Mouse (Mus musculus): ENCODE results near the gene Wdr91. TPM values are rescaled to one million over a fixed set of nuclear protein-coding genes. Genes with fewer than 3 reads are reported as not detected.

Gene Wdr91
- polyA plus RNA-seq, 1 experiment from 2014 or later = 7.2 TPM

GRCm38 (mm10) chr6:34943499-34943898 lies 32.8 kb upstream of the Wdr91 start:
- WGBS = 77% methylated on average over 5 of the region's 5 CpGs

GRCm38 (mm10) chr6:34942446-34942845 lies 31.8 kb upstream of the Wdr91 start:
- Histone ChIP-seq H3K9ac (ENCODE audit: low read depth, low read length) (no peak overlapping the region), H3K4me2 (ENCODE audit: low read depth, low read length) (no peak overlapping the region), H3K36me3 (ENCODE audit: control insufficient read depth, insufficient read depth, low read length) (no peaks in the 10 kb centered on the region), H3K9me3 (ENCODE audit: control insufficient read depth, low read length) (no peaks in the 10 kb centered on the region), H3K27ac (ENCODE audit: low read length) (no peak overlapping the region), H3K27me3 (replicated peaks; ENCODE audit: control insufficient read depth, insufficient read depth, low read length) (no peaks in the 10 kb centered on the region), H3K4me1 (ENCODE audit: control insufficient read depth, insufficient read depth, low read length) (no peaks in the 10 kb centered on the region; the same call in 1 of the 2 replicates), H3K4me3 (ENCODE audit: low read length) (no peak overlapping the region)
- ATAC-seq = no peak
- WGBS = 84% methylated on average over 9 of the region's 9 CpGs

More at GRCm38 (mm10) chr6:34943499-34943898, 32.8 kb upstream of the Wdr91 start:
- no peaks in the 10 kb centered on the region; the same call in 1 of the 2 replicates for H3K4me1 ChIP-seq (ENCODE audit: control insufficient read depth, insufficient read depth, low read length)
- H3K27ac ChIP-seq (ENCODE audit: low read length) = no peak overlapping the region
- H3K9me3 ChIP-seq (ENCODE audit: control insufficient read depth, low read length) = no peaks in the 10 kb centered on the region
- no peaks in the 10 kb centered on the region for H3K27me3 ChIP-seq (replicated peaks; ENCODE audit: control insufficient read depth, insufficient read depth, low read length)
- H3K9ac ChIP-seq (ENCODE audit: low read depth, low read length) = no peak overlapping the region
- no peak overlapping the region for H3K4me2 ChIP-seq (ENCODE audit: low read depth, low read length)
- no peak for ATAC-seq
- no peak overlapping the region for H3K4me3 ChIP-seq (ENCODE audit: low read length)
- no peaks in the 10 kb centered on the region for H3K36me3 ChIP-seq (ENCODE audit: control insufficient read depth, insufficient read depth, low read length)

- Histone ChIP-seq H3K4me3 (ENCODE audit: low read length) (no peak overlapping the region), H3K9ac (ENCODE audit: low read depth, low read length) (no peak overlapping the region), H3K4me2 (ENCODE audit: low read depth, low read length) (no peak overlapping the region), H3K27ac (ENCODE audit: low read length) (no peak overlapping the region), H3K9me3 (ENCODE audit: control insufficient read depth, low read length) (no peaks in the 10 kb centered on the region), H3K27me3 (replicated peaks; ENCODE audit: control insufficient read depth, insufficient read depth, low read length) (no peaks in the 10 kb centered on the region), H3K4me1 (ENCODE audit: control insufficient read depth, insufficient read depth, low read length) (no peaks in the 10 kb centered on the region; the same call in 1 of the 2 replicates), H3K36me3 (ENCODE audit: control insufficient read depth, insufficient read depth, low read length) (no peaks in the 10 kb centered on the region)
- ATAC-seq = no peak
- 58% methylated on average over 2 of the region's 2 CpGs for WGBS
These were observed 30.8 kb upstream of the Wdr91 start for GRCm38 (mm10) chr6:34941496-34941895.

- ATAC-seq = no peak
These were observed 28.8 kb upstream of the Wdr91 start for GRCm38 (mm10) chr6:34939451-34939850.

GRCm38 (mm10) chr6:34938929-34939325 lies 28.3 kb upstream of the Wdr91 start:
- Histone ChIP-seq H3K27me3 (replicated peaks; ENCODE audit: control insufficient read depth, insufficient read depth, low read length) (no peaks in the 10 kb centered on the region), H3K4me3 (ENCODE audit: low read length) (no peak overlapping the region), H3K9me3 (ENCODE audit: control insufficient read depth, low read length) (no peaks in the 10 kb centered on the region), H3K36me3 (ENCODE audit: control insufficient read depth, insufficient read depth, low read length) (no peaks in the 10 kb centered on the region), H3K9ac (ENCODE audit: low read depth, low read length) (no peak overlapping the region), H3K27ac (ENCODE audit: low read length) (no peak overlapping the region), H3K4me1 (ENCODE audit: control insufficient read depth, insufficient read depth, low read length) (no peaks in the 10 kb centered on the region; the same call in 1 of the 2 replicates), H3K4me2 (ENCODE audit: low read depth, low read length) (no peak overlapping the region)
- no peak for ATAC-seq
- 46% methylated on average over 4 of the region's 4 CpGs for WGBS

More at GRCm38 (mm10) chr6:34939451-34939850, 28.8 kb upstream of the Wdr91 start:
- WGBS = 91% methylated on average over 8 of the region's 8 CpGs
- Histone ChIP-seq H3K4me2 (ENCODE audit: low read depth, low read length) (no peak overlapping the region), H3K27ac (ENCODE audit: low read length) (no peak overlapping the region), H3K4me3 (ENCODE audit: low read length) (no peak overlapping the region), H3K9ac (ENCODE audit: low read depth, low read length) (no peak overlapping the region), H3K9me3 (ENCODE audit: control insufficient read depth, low read length) (no peaks in the 10 kb centered on the region), H3K27me3 (replicated peaks; ENCODE audit: control insufficient read depth, insufficient read depth, low read length) (no peaks in the 10 kb centered on the region), H3K36me3 (ENCODE audit: control insufficient read depth, insufficient read depth, low read length) (no peaks in the 10 kb centered on the region), H3K4me1 (ENCODE audit: control insufficient read depth, insufficient read depth, low read length) (no peaks in the 10 kb centered on the region; the same call in 1 of the 2 replicates)

GRCm38 (mm10) chr6:34938280-34938928 lies 27.7 kb upstream of the Wdr91 start:
- Histone ChIP-seq H3K36me3 (ENCODE audit: control insufficient read depth, insufficient read depth, low read length) (no peaks in the 10 kb centered on the region), H3K9ac (ENCODE audit: low read depth, low read length) (no peak overlapping the region), H3K4me1 (ENCODE audit: control insufficient read depth, insufficient read depth, low read length) (no peaks in the 10 kb centered on the region; the same call in 1 of the 2 replicates), H3K4me2 (ENCODE audit: low read depth, low read length) (no peak overlapping the region), H3K4me3 (ENCODE audit: low read length) (no peak overlapping the region), H3K27ac (ENCODE audit: low read length) (no peak overlapping the region), H3K27me3 (replicated peaks; ENCODE audit: control insufficient read depth, insufficient read depth, low read length) (no peaks in the 10 kb centered on the region), H3K9me3 (ENCODE audit: control insufficient read depth, low read length) (no peaks in the 10 kb centered on the region)
- WGBS = 41% methylated on average over 7 of the region's 7 CpGs
- 0 out of 2 replicates have a peak, but pooled peaks have one; percentile 23 for ATAC-seq

GRCm38 (mm10) chr6:34936743-34937142 lies 26.1 kb upstream of the Wdr91 start:
- no peak overlapping the region for H3K9ac ChIP-seq (ENCODE audit: low read depth, low read length)
- H3K4me2 ChIP-seq (ENCODE audit: low read depth, low read length) = no peak overlapping the region
- H3K9me3 ChIP-seq (ENCODE audit: control insufficient read depth, low read length) = no peaks in the 10 kb centered on the region
- WGBS = 74% methylated on average over 5 of the region's 5 CpGs
- no peak for ATAC-seq
- H3K36me3 ChIP-seq (ENCODE audit: control insufficient read depth, insufficient read depth, low read length) = no peaks in the 10 kb centered on the region
- no peak overlapping the region for H3K4me3 ChIP-seq (ENCODE audit: low read length)
- H3K27me3 ChIP-seq (replicated peaks; ENCODE audit: control insufficient read depth, insufficient read depth, low read length) = no peaks in the 10 kb centered on the region
- no peaks in the 10 kb centered on the region; the same call in 1 of the 2 replicates for H3K4me1 ChIP-seq (ENCODE audit: control insufficient read depth, insufficient read depth, low read length)
- no peak overlapping the region for H3K27ac ChIP-seq (ENCODE audit: low read length)

- no peak for ATAC-seq
- H3K4me2 ChIP-seq (ENCODE audit: low read depth, low read length) = no peak overlapping the region
- no peak overlapping the region for H3K27ac ChIP-seq (ENCODE audit: low read length)
- 91% methylated on average over 1 of the region's 1 CpGs for WGBS
- no peaks in the 10 kb centered on the region for H3K4me1 ChIP-seq (ENCODE audit: control insufficient read depth, insufficient read depth, low read length)
- no peaks in the 10 kb centered on the region for H3K9me3 ChIP-seq (ENCODE audit: control insufficient read depth, low read length)
- H3K27me3 ChIP-seq (replicated peaks; ENCODE audit: control insufficient read depth, insufficient read depth, low read length) = no peaks in the 10 kb centered on the region
- H3K36me3 ChIP-seq (ENCODE audit: control insufficient read depth, insufficient read depth, low read length) = no peaks in the 10 kb centered on the region
- H3K9ac ChIP-seq (ENCODE audit: low read depth, low read length) = no peak overlapping the region
- no peak overlapping the region for H3K4me3 ChIP-seq (ENCODE audit: low read length)
These were observed 22.0 kb upstream of the Wdr91 start for GRCm38 (mm10) chr6:34932633-34933032.

- no peak overlapping the region for H3K27ac ChIP-seq (ENCODE audit: low read length)
- no peaks in the 10 kb centered on the region for H3K9me3 ChIP-seq (ENCODE audit: control insufficient read depth, low read length)
- H3K36me3 ChIP-seq (ENCODE audit: control insufficient read depth, insufficient read depth, low read length) = no peaks in the 10 kb centered on the region
- no peak overlapping the region for H3K4me2 ChIP-seq (ENCODE audit: low read depth, low read length)
- no peak for ATAC-seq
- WGBS = 93% methylated on average over 8 of the region's 8 CpGs
- no peak overlapping the region for H3K9ac ChIP-seq (ENCODE audit: low read depth, low read length)
- no peaks in the 10 kb centered on the region for H3K27me3 ChIP-seq (replicated peaks; ENCODE audit: control insufficient read depth, insufficient read depth, low read length)
- H3K4me1 ChIP-seq (ENCODE audit: control insufficient read depth, insufficient read depth, low read length) = no peaks in the 10 kb centered on the region
- no peak overlapping the region for H3K4me3 ChIP-seq (ENCODE audit: low read length)
These were observed 16.9 kb upstream of the Wdr91 start for GRCm38 (mm10) chr6:34927594-34927993.

- Histone ChIP-seq H3K36me3 (ENCODE audit: control insufficient read depth, insufficient read depth, low read length) (no peaks in the 10 kb centered on the region), H3K27me3 (replicated peaks; ENCODE audit: control insufficient read depth, insufficient read depth, low read length) (no peaks in the 10 kb centered on the region), H3K9me3 (ENCODE audit: control insufficient read depth, low read length) (no peaks in the 10 kb centered on the region), H3K27ac (ENCODE audit: low read length) (no peak overlapping the region), H3K4me3 (ENCODE audit: low read length) (no peak overlapping the region), H3K4me1 (ENCODE audit: control insufficient read depth, insufficient read depth, low read length) (no peaks in the 10 kb centered on the region), H3K4me2 (ENCODE audit: low read depth, low read length) (no peak overlapping the region), H3K9ac (ENCODE audit: low read depth, low read length) (no peak overlapping the region)
- 39% methylated on average over 4 of the region's 4 CpGs for WGBS
- no peak for ATAC-seq
These were observed 16.5 kb upstream of the Wdr91 start for GRCm38 (mm10) chr6:34927156-34927555.
